Mouse (Mus musculus) neutrophil, adult 5-6 weeks (primary cell): Measurements from ENCODE around the gene Edar. TPM values are rescaled to one million over a fixed set of nuclear protein-coding genes. Genes with fewer than 3 reads are reported as not detected.
"Not testable (repeated sequence)": the region's sequence is repeated elsewhere in the genome, so short reads cannot be mapped to it uniquely, and the experiment has no call there.

Experiments
- ATAC-seq: fragments of 151-379, 151-347 bp; 2 replicates; pipeline ENCODE4 v1.8.0; 2017; ENCODE audit warnings: mild to moderate bottlenecking, moderate TSS enrichment; ENCODE audit not compliant: insufficient number of reproducible peaks, poor library complexity, low FRiP score, severe bottlenecking; ENCODE audit errors: extremely low read depth
- total RNA-seq: library from RNA; stranded (forward); fragments of 200-1000 nt; gene quantifications from 2 replicates; pipeline ENCODE4 v1.2.3, GENCODE M21; 2017

Edar gene
- total RNA-seq, result not detected in 2 replicates

- ATAC-seq, result no peak
Observed at GRCm38 (mm10) chr10:58675533-58675932, at the start of gene Edar. TSS of gene Edar (minus strand) at chr10:58675654.

- not testable (repeated sequence) for ATAC-seq
Observed at GRCm38 (mm10) chr10:58718110-58718509, 42.7 kb upstream of the Edar start, which contains the start of gene Gm17542. TSS of gene Gm17542 (minus strand) at chr10:58718210.

GRCm38 (mm10) chr10:58714789-58715148 is 39.3 kb upstream of the Edar start:
- ATAC-seq, result no peak

- 0 out of 2 replicates have a peak, but pooled peaks have one; percentile 16 for ATAC-seq
Observed at GRCm38 (mm10) chr10:58713855-58714788, 38.7 kb upstream of the Edar start.

GRCm38 (mm10) chr10:58713225-58713624 is 37.8 kb upstream of the Edar start:
- ATAC-seq, result 0 out of 2 replicates have a peak, but pooled peaks have one; percentile 16

GRCm38 (mm10) chr10:58709021-58709420 is 33.6 kb upstream of the Edar start:
- no peak for ATAC-seq

- ATAC-seq, result no peak
Observed at GRCm38 (mm10) chr10:58700578-58700977, 25.1 kb upstream of the Edar start.

GRCm38 (mm10) chr10:58700160-58700559 is 24.7 kb upstream of the Edar start:
- ATAC-seq, result no peak

GRCm38 (mm10) chr10:58698955-58699354 is 23.5 kb upstream of the Edar start:
- no peak for ATAC-seq

GRCm38 (mm10) chr10:58691051-58691450 is 15.6 kb upstream of the Edar start:
- ATAC-seq, result no peak

- ATAC-seq, result no peak
Observed at GRCm38 (mm10) chr10:58679298-58679697, 3.8 kb upstream of the Edar start.

GRCm38 (mm10) chr10:58673278-58674061 is 2.0 kb downstream of the Edar start:
- no peak for ATAC-seq

GRCm38 (mm10) chr10:58672557-58673277 is 2.7 kb downstream of the Edar start:
- ATAC-seq, result no peak

GRCm38 (mm10) chr10:58663868-58664267 is 11.6 kb downstream of the Edar start:
- ATAC-seq, result no peak

- ATAC-seq, result no peak
Observed at GRCm38 (mm10) chr10:58663417-58663816, 12.0 kb downstream of the Edar start.

GRCm38 (mm10) chr10:58659268-58659986 is 16.0 kb downstream of the Edar start:
- no peak for ATAC-seq

GRCm38 (mm10) chr10:58657731-58658130 is 17.7 kb downstream of the Edar start:
- ATAC-seq, result no peak

GRCm38 (mm10) chr10:58653679-58654078 is 21.8 kb downstream of the Edar start:
- no peak for ATAC-seq
